Mouse (Mus musculus) stomach, postnatal 0 days (tissue): ENCODE data around the gene Gm11273.

Experiments
- CTCF ChIP-seq: IDR thresholded peaks from 2 replicates; pipeline ENCODE4 v1.5.1; 2016; ENCODE audit warnings: antibody characterized with exemption, low read depth, mild to moderate bottlenecking, moderate library complexity
- EP300 ChIP-seq: optimal IDR thresholded peaks from 2 replicates; pipeline ENCODE3; 2016; ENCODE audit warnings: antibody characterized with exemption

GRCm38 (mm10) chr13:21495080-21495479, 6.1 kb downstream of the Gm11273 start, which contains the start of gene AK157302:
- TF ChIP-seq CTCF = no peak
- TF ChIP-seq EP300 = no peak
